Mouse (Mus musculus): ENCODE measurements around the gene Ckap2l. TPM values are rescaled to one million over a fixed set of nuclear protein-coding genes. Genes with fewer than 3 reads are reported as not detected.

Ckap2l gene
- total RNA-seq (2021) = under 1 TPM; 0.59 to 0.63 TPM
- long read RNA-seq, experiment 1 = 0 reads
- long read RNA-seq, experiment 2 = 0 reads

GRCm38 (mm10) chr2:129296671-129297588 is at the start of gene Ckap2l:
Gene Ckap2l, minus strand, starts transcription at chr2:129297212.
- Histone ChIP-seq H3K27ac (peak within 1 kb of the TSS; percentile 95), H3K4me3 (peak within 1 kb of the TSS; percentile 51)
- TF ChIP-seq CTCF (IDR thresholded peaks at IDR 0.05) = no peak
- DNase-seq (ENCODE audit: extremely low spot score in 1 of 2, low spot score in 2 of 2) = peak; percentile 96 to 97
- intact Hi-C loops (cut with DNase I) = loop anchor here (5.0 kb wide), 1 partner anchor 110 kb away; no protein-coding TSS in a partner anchor

GRCm38 (mm10) chr2:129338138-129338621 is 41.2 kb upstream of the Ckap2l start:
- intact Hi-C loops (cut with DNase I) = no loop called here
- TF ChIP-seq CTCF (IDR thresholded peaks at IDR 0.05) = no peak
- Histone ChIP-seq H3K27ac (no peak overlapping the region), H3K4me3 (no peak overlapping the region)
- DNase-seq (ENCODE audit: extremely low spot score in 1 of 2, low spot score in 2 of 2) = no peak

- no peak for TF ChIP-seq CTCF (IDR thresholded peaks at IDR 0.05)
- Histone ChIP-seq H3K27ac (no peak overlapping the region), H3K4me3 (no peak overlapping the region)
- no peak for DNase-seq (ENCODE audit: extremely low spot score in 1 of 2, low spot score in 2 of 2)
- intact Hi-C loops (cut with DNase I) = no loop called here
Observed at GRCm38 (mm10) chr2:129333471-129333870, 36.5 kb upstream of the Ckap2l start.

DNA sequence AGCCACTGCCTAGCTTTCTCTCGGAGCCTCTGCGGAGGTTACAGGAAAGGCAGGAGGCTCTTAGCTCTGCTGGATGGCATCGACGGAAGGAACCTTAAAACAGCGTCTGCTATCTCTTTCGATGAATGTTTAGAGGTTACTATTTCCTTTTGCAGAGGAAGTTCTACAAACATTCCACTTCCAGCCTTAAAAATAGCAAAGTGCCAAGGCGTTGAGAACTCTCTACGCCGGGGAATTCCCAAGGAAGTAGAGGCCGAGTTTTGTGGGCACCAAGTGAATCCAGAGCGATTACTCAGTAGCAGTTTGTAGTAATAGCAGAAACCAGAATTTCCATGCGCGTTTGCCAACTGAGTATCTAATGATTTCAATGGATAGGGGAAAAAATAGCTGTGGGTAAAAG is 33.5 kb upstream of the Ckap2l start:
- H3K4me3 ChIP-seq = no peak overlapping the region
- no peak overlapping the region for H3K27ac ChIP-seq
- DNase-seq (ENCODE audit: extremely low spot score in 1 of 2, low spot score in 2 of 2) = no peak
- intact Hi-C loops (cut with DNase I) = no loop called here
- no peak for TF ChIP-seq CTCF (IDR thresholded peaks at IDR 0.05)

DNA sequence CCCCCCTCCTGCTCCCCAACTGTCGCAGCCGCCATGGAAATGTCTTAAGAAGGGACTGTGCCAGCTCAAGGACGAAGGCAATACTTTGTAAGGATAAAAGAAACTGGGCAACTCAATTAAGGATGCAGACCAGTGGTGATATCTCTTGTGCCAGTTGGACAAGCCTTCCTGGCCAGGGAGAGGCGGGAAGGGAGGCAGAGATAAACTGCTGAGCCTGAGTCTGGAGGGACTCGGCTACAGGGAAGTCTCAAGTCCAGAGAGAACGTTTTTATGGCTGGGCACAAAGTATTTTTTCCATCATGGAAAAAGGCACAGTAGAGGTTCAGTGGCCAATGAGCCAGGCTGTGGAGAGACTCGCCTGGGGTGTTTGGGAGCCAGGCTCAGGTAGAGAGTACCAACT is 33.0 kb upstream of the Ckap2l start:
- TF ChIP-seq CTCF (IDR thresholded peaks at IDR 0.05) = no peak
- Histone ChIP-seq H3K27ac (no peak overlapping the region), H3K4me3 (no peak overlapping the region)
- intact Hi-C loops (cut with DNase I) = no loop called here
- DNase-seq (ENCODE audit: extremely low spot score in 1 of 2, low spot score in 2 of 2) = no peak

- TF ChIP-seq CTCF (IDR thresholded peaks at IDR 0.05) = no peak
- intact Hi-C loops (cut with DNase I) = no loop called here
- H3K27ac ChIP-seq = no peak overlapping the region
Observed at GRCm38 (mm10) chr2:129328238-129328637, 31.2 kb upstream of the Ckap2l start.

GRCm38 (mm10) chr2:129324216-129324615 is 27.2 kb upstream of the Ckap2l start:
- TF ChIP-seq CTCF (IDR thresholded peaks at IDR 0.05) = no peak
- intact Hi-C loops (cut with DNase I) = loop anchor here (5.0 kb wide), 1 partner anchor 83 kb away; no protein-coding TSS in a partner anchor
- no peak for DNase-seq (ENCODE audit: extremely low spot score in 1 of 2, low spot score in 2 of 2)
- Histone ChIP-seq H3K27ac (peak overlapping the region; percentile 15; the same call in 1 of the 2 replicates), H3K4me3 (no peak overlapping the region)

More at GRCm38 (mm10) chr2:129328238-129328637, 31.2 kb upstream of the Ckap2l start:
- H3K4me3 ChIP-seq = no peak overlapping the region
- DNase-seq (ENCODE audit: extremely low spot score in 1 of 2, low spot score in 2 of 2) = no peak

DNA sequence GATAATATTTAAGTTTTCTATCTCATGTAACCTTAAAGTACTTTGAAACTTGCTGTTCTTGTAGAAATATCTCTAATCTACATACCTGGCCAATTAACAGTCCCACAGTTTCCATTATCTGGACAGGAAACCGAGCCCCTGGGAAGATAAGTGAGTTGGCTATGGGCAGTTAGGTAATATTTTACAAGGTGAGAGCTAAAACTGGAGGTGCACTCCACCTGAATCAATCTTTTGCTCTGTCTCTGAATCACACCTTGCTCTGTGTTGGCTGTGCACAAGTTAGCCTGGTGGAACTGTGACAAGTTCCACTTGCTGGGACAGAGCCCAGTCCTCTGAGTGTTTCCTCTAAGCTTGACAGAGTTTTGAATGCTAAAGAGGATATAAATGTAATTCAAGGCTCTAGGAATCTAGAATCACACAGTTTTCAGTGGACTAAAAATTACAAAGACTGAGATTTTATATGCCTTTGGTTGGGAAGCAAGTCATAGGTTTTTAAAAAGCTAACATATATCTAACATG is 25.2 kb upstream of the Ckap2l start:
- DNase-seq (ENCODE audit: extremely low spot score in 1 of 2, low spot score in 2 of 2) = peak in 1 of 2 experiments; percentile 35
- Histone ChIP-seq H3K4me3 (no peak overlapping the region), H3K27ac (peak overlapping the region; percentile 12; the same call in 1 of the 2 replicates)
- TF ChIP-seq CTCF (IDR thresholded peaks at IDR 0.05) = no peak
- intact Hi-C loops (cut with DNase I) = loop anchor here (5.0 kb wide), 1 partner anchor 85 kb away; no protein-coding TSS in a partner anchor

DNA sequence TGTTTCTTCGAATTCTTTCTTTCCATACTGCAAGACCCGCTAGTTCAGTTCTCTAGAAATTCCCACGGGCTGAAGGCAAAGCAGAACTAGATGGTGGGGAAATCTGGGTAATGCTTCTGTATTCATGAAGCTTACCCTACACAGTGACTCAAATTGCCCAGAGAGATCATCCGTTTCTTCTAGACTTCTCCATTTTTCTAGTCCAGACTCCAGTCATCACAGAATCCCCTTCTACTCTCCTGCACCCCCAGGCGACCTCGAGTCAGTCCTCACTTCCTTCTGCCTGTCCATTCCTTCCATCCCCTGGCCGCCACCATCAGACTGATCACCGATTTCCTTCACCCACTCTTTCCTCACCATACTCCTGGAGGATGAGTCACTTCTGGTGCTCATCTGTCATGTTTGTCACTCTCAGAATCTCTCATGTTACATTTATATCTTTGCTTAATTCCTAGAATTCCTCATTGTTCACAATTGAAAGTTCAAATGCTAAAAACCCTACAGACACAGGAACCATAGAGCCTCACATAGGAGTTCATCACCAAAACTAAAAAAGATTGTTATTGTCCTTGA is 23.1 kb upstream of the Ckap2l start:
- Histone ChIP-seq H3K4me3 (no peak overlapping the region), H3K27ac (peak overlapping the region; percentile 9; the same call in 1 of the 2 replicates)
- intact Hi-C loops (cut with DNase I) = loop anchor here (2.0 to 5.0 kb wide), 2 partner anchors 41 to 87 kb away; no protein-coding TSS in a partner anchor
- DNase-seq (ENCODE audit: extremely low spot score in 1 of 2, low spot score in 2 of 2) = no peak
- no peak for TF ChIP-seq CTCF (IDR thresholded peaks at IDR 0.05)

DNA sequence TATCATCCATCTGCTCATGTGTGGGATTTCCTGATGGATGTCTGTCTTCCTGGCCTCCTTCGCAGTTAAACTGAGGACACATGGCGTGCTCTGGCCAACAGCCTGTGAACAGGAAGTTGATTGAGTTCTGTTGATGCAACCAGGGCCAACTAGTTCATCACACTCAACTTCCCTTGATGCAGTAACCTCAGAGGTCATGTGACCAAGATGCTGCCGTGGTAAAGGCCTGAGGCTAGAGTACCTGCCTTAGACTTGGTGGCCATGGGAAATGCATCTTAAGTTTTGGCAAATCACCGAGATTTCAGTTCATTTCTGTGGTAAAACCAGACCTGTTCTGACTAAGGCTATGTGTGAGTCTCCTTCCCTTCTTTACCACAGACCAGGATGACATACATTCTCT is 18.8 kb upstream of the Ckap2l start:
- no peak overlapping the region for H3K4me3 ChIP-seq
- no peak for DNase-seq (ENCODE audit: extremely low spot score in 1 of 2, low spot score in 2 of 2)
- intact Hi-C loops (cut with DNase I) = no loop called here
- TF ChIP-seq CTCF (IDR thresholded peaks at IDR 0.05) = no peak
- no peak overlapping the region for H3K27ac ChIP-seq

GRCm38 (mm10) chr2:129314880-129315279 is 17.9 kb upstream of the Ckap2l start:
- intact Hi-C loops (cut with DNase I) = no loop called here

GRCm38 (mm10) chr2:129313934-129314333 is 16.9 kb upstream of the Ckap2l start:
- TF ChIP-seq CTCF (IDR thresholded peaks at IDR 0.05) = no peak
- Histone ChIP-seq H3K4me3 (no peak overlapping the region), H3K27ac (no peak overlapping the region)
- no peak for DNase-seq (ENCODE audit: extremely low spot score in 1 of 2, low spot score in 2 of 2)
- intact Hi-C loops (cut with DNase I) = no loop called here

More at GRCm38 (mm10) chr2:129314880-129315279, 17.9 kb upstream of the Ckap2l start:
- DNase-seq (ENCODE audit: extremely low spot score in 1 of 2, low spot score in 2 of 2) = no peak
- no peak for TF ChIP-seq CTCF (IDR thresholded peaks at IDR 0.05)
- Histone ChIP-seq H3K4me3 (no peak overlapping the region), H3K27ac (no peak overlapping the region)
